Mouse (Mus musculus) intestine, embryonic 14.5 days (tissue): ENCODE measurements around the gene Elp6. TPM values are rescaled to one million over a fixed set of nuclear protein-coding genes. Genes with fewer than 3 reads are reported as not detected.
A peak's percentile ranks its signal among the peaks of the same experiment; 100 is the strongest.

ENCODE experiments used
- ATAC-seq: fragments of 200-750 bp; cut with Nextera tagmentation; replicated peaks from 2 replicates; pipeline ENCODE4 v1.8.0; 2017; ENCODE audit warnings: low read depth, moderate number of reproducible peaks, moderate TSS enrichment, moderate library complexity; ENCODE audit not compliant: low FRiP score, low TSS enrichment
- DNase-seq: peaks from one replicate; pipeline ENCODE4 v3.0.0-alpha.2; 2018; ENCODE audit warnings: low spot score
- H3K27ac ChIP-seq: fragments of 300-500 bp; sonication (generic); 2 replicates; pipeline ENCODE4 v1.5.1; 2014; ENCODE audit warnings: low read depth, mild to moderate bottlenecking, control low read depth
- H3K27me3 ChIP-seq: fragments of 300-500 bp; sonication (generic); replicated peaks from 2 replicates; pipeline ENCODE4 v1.6.1; 2014; ENCODE audit warnings: low read length, control low read depth; ENCODE audit not compliant: control insufficient read depth, insufficient read depth
- H3K36me3 ChIP-seq: fragments of 300-500 bp; sonication (generic); 2 replicates; pipeline ENCODE4 v1.6.1; 2014; ENCODE audit warnings: low read length, control low read depth; ENCODE audit not compliant: control insufficient read depth, insufficient read depth
- H3K4me1 ChIP-seq: fragments of 300-500 bp; sonication (generic); replicated peaks from 2 replicates; pipeline ENCODE4 v1.6.1; 2014; ENCODE audit warnings: low read length, control low read depth, mixed read lengths; ENCODE audit not compliant: control insufficient read depth, insufficient read depth
- H3K4me2 ChIP-seq: fragments of 300-500 bp; sonication (generic); 2 replicates; pipeline ENCODE4 v1.6.1; 2014; ENCODE audit warnings: low read length
- H3K4me3 ChIP-seq: fragments of 300-500 bp; sonication (generic); 2 replicates; pipeline ENCODE4 v1.5.1; 2014; ENCODE audit warnings: low read depth, low read length, control low read depth, mixed read lengths
- H3K9ac ChIP-seq: fragments of 300-500 bp; sonication (generic); 2 replicates; pipeline ENCODE4 v1.6.1; 2014; ENCODE audit warnings: mild to moderate bottlenecking, low read length
- H3K9me3 ChIP-seq: fragments of 300-500 bp; sonication (generic); 2 replicates; pipeline ENCODE4 v1.6.1; 2016; ENCODE audit warnings: low read length, control low read depth; ENCODE audit not compliant: control insufficient read depth
- WGBS: fragments of 180-500 bp; shearing (Covaris S2); extraction: QIAGEN DNeasy Blood & Tissue Kit; methylation state at CpG from one replicate; pipeline ENCODE4 v1.1.7; 2014; 5-methylcytosine and 5-hydroxymethylcytosine counted together
- polyA plus RNA-seq: library from polyadenylated mRNA; unstranded; fragments of >200 nt; fragmentation: Nextera tagmentation; extraction: Ambion mirVana; gene quantifications from 2 replicates; pipeline ENCODE4 v1.2.1, GENCODE M21; 2014

Gene Elp6
- polyA plus RNA-seq, 1 experiment from 2014 or later, result 26.8 TPM

DNA sequence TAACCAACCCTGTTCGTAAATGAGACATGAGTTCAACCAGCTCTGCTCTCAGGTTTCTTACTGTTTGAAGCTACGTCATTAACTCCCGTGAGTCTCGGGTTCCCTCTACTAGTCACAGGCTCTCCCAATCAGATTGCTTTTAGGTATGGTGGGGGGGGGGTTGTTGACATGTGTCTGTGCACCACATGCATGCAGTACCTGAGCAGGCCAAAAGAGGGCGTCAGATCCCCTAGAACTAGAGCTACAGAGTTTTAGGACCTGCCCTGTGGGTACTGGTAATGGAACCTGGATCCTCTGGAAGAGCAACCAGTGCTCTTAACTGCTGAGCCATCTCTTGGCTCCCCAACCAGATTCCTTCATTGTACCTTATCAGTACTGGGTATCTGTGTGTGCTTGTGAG is 29.1 kb upstream of the Elp6 start:
- 67% methylated on average over 5 of the region's 5 CpGs for WGBS
- Histone ChIP-seq H3K4me1 (no peaks in the 10 kb centered on the region), H3K27me3 (no peaks in the 10 kb centered on the region), H3K9ac (no peak overlapping the region), H3K36me3 (no peaks in the 10 kb centered on the region), H3K27ac (no peak overlapping the region), H3K4me2 (no peak overlapping the region), H3K9me3 (no peaks in the 10 kb centered on the region), H3K4me3 (no peak overlapping the region)
- ATAC-seq (no peak), DNase-seq (no peak)

GRCm38 (mm10) chr9:110277431-110277881 is 27.5 kb upstream of the Elp6 start:
- Histone ChIP-seq H3K4me3 (no peak overlapping the region), H3K9ac (no peak overlapping the region), H3K27ac (no peak overlapping the region), H3K36me3 (no peaks in the 10 kb centered on the region), H3K9me3 (no peaks in the 10 kb centered on the region), H3K4me2 (no peak overlapping the region), H3K27me3 (no peaks in the 10 kb centered on the region), H3K4me1 (no peaks in the 10 kb centered on the region)
- ATAC-seq (no peak), DNase-seq (no peak)
- 47% methylated on average over 8 of the region's 8 CpGs for WGBS

- Histone ChIP-seq H3K4me1 (no peaks in the 10 kb centered on the region), H3K27me3 (no peaks in the 10 kb centered on the region), H3K9ac (no peak overlapping the region), H3K27ac (no peak overlapping the region), H3K9me3 (no peaks in the 10 kb centered on the region), H3K4me2 (no peak overlapping the region), H3K36me3 (no peaks in the 10 kb centered on the region), H3K4me3 (no peak overlapping the region)
- ATAC-seq, result no peak
- DNase-seq, result no peak
- 88% methylated on average over 8 of the region's 10 CpGs for WGBS
Measured at GRCm38 (mm10) chr9:110284075-110284697, 20.8 kb upstream of the Elp6 start.

- DNase-seq (no peak), ATAC-seq (no peak)
- Histone ChIP-seq H3K36me3 (no peaks in the 10 kb centered on the region), H3K9ac (no peak overlapping the region), H3K4me1 (no peaks in the 10 kb centered on the region), H3K4me2 (no peak overlapping the region), H3K27ac (no peak overlapping the region), H3K27me3 (no peaks in the 10 kb centered on the region), H3K9me3 (no peaks in the 10 kb centered on the region), H3K4me3 (no peak overlapping the region)
- WGBS, result 76% methylated on average over 7 of the region's 7 CpGs
Measured at GRCm38 (mm10) chr9:110287321-110287924, 17.6 kb upstream of the Elp6 start.

GRCm38 (mm10) chr9:110293254-110293718 is 11.7 kb upstream of the Elp6 start:
- no peak overlapping the region for H3K4me2 ChIP-seq
- H3K4me3 ChIP-seq, result no peak overlapping the region
- no peaks in the 10 kb centered on the region for H3K27me3 ChIP-seq
- H3K4me1 ChIP-seq, result no peaks in the 10 kb centered on the region
- no peaks in the 10 kb centered on the region for H3K9me3 ChIP-seq
- ATAC-seq, result no peak
- no peak overlapping the region for H3K27ac ChIP-seq
- no peak overlapping the region for H3K9ac ChIP-seq
- no peak for DNase-seq
- H3K36me3 ChIP-seq, result no peaks in the 10 kb centered on the region
- WGBS, result 67% methylated on average over 12 of the region's 12 CpGs

GRCm38 (mm10) chr9:110293873-110294415 is 11.0 kb upstream of the Elp6 start:
- H3K4me3 ChIP-seq, result no peak overlapping the region
- no peaks in the 10 kb centered on the region for H3K9me3 ChIP-seq
- ATAC-seq, result no peak
- WGBS, result 81% methylated on average over 13 of the region's 13 CpGs
- no peaks in the 10 kb centered on the region for H3K36me3 ChIP-seq
- DNase-seq, result no peak
- H3K4me1 ChIP-seq, result no peaks in the 10 kb centered on the region
- H3K27me3 ChIP-seq, result no peaks in the 10 kb centered on the region
- H3K4me2 ChIP-seq, result no peak overlapping the region
- H3K9ac ChIP-seq, result no peak overlapping the region
- H3K27ac ChIP-seq, result no peak overlapping the region

- Histone ChIP-seq H3K36me3 (no peaks in the 10 kb centered on the region), H3K4me2 (no peak overlapping the region), H3K9me3 (no peaks in the 10 kb centered on the region), H3K27ac (no peak overlapping the region), H3K27me3 (no peaks in the 10 kb centered on the region), H3K4me3 (no peak overlapping the region), H3K4me1 (no peaks in the 10 kb centered on the region), H3K9ac (no peak overlapping the region)
- 35% methylated on average over 3 of the region's 3 CpGs for WGBS
- DNase-seq, result no peak
- no peak for ATAC-seq
Measured at GRCm38 (mm10) chr9:110294786-110295185, 10.2 kb upstream of the Elp6 start.

- H3K9me3 ChIP-seq, result 0 out of 2 replicates have a peak, but pooled peaks cover 5% of the 10 kb centered on the region
- ATAC-seq, result peak; percentile 48; the same call in 1 of the 2 replicates
- 7% methylated on average over 5 of the region's 5 CpGs for WGBS
Measured at GRCm38 (mm10) chr9:110296867-110297627, 7.9 kb upstream of the Elp6 start.

More at GRCm38 (mm10) chr9:110296867-110297627, 7.9 kb upstream of the Elp6 start:
- peak; percentile 90 for DNase-seq
- no peak overlapping the region for H3K27ac ChIP-seq
- no peaks in the 10 kb centered on the region for H3K36me3 ChIP-seq
- no peak overlapping the region for H3K4me3 ChIP-seq
- H3K27me3 ChIP-seq, result no peaks in the 10 kb centered on the region
- no peaks in the 10 kb centered on the region for H3K4me1 ChIP-seq
- no peak overlapping the region for H3K4me2 ChIP-seq
- no peak overlapping the region for H3K9ac ChIP-seq
